Mouse (Mus musculus): ENCODE results near the gene Fam90a1b.
"Not testable (repeated sequence)": the region's sequence is repeated elsewhere in the genome, so short reads cannot be mapped to it uniquely, and the experiment has no call there.

The Fam90a1b gene

GRCm38 (mm10) chrX:94366670-94367241, at the start of gene Fam90a1b, which contains the start of gene Apoo:
Fam90a1b (minus strand) TSS chrX:94366777.
Apoo (plus strand) TSS chrX:94367117.
- DNase-seq (ENCODE audit: low spot score) = peak; percentile 95

DNA sequence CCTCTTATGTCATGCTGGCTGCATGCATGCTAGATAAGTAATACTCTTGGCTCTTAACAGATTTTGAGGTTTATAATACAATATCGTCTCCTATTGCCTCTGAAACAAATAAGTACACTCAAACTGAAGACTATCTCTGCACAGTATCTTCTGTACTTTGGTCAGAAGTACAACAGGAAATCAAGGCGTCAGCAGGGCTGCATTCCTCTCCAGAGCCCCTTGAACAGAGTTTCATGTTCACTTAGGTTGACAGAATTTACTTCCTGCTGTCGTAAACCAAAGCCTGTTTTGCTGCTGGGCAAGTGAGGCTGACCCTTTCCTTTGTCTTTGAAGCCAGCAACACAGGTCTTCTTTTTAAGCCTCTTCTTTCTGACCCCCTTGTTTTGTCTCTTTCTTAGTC, 42.4 kb upstream of the Fam90a1b start:
- DNase-seq (ENCODE audit: low spot score) = no peak

GRCm38 (mm10) chrX:94378734-94379133, 12.2 kb upstream of the Fam90a1b start:
- DNase-seq (ENCODE audit: low spot score) = no peak

- no peak for DNase-seq (ENCODE audit: low spot score)
Observed at GRCm38 (mm10) chrX:94367248-94367647, 671 bp upstream of the Fam90a1b start.

DNA sequence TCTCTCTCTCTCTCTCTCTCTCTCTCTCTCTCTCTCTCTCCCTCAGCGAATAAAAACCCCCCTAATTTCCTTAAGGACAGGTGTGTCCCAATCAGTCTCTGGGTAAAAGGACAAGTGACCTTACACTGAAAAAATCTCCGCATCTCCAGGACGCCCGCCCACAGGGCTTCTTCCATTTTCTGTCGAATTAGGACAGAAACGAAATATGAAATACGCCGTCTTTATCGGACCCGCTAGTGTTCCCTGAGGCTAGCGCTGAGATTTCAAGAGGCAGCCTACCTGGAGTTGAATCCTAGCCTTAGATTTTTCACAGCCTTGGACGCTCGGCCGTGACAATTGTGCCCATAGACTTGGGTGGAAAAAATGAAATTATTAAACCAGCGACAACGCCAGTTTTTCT, 548 bp downstream of the Fam90a1b start:
- peak; percentile 7 for DNase-seq (ENCODE audit: low spot score)

GRCm38 (mm10) chrX:94365381-94365925, 1.1 kb downstream of the Fam90a1b start:
- no peak for DNase-seq (ENCODE audit: low spot score)

DNA sequence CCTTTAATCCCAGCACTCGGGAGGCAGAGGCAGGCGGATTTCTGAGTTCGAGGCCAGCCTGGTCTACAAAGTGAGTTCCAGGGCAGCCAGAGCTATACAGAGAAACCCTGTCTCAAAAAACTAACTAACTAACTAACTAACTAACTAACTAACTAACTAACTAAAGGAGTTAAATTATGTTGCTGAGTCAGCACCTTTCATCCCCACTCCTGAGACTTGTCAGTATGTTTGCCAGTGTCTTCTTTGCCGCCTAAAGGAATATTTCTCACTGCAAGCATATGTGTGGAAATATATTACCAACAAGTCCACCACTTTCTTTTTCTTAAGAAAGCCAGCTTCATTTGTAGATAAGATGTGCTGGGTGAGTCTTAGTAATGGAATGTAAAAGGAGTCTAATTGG, 22.9 kb downstream of the Fam90a1b start:
- DNase-seq (ENCODE audit: low spot score) = not testable (repeated sequence)

DNA sequence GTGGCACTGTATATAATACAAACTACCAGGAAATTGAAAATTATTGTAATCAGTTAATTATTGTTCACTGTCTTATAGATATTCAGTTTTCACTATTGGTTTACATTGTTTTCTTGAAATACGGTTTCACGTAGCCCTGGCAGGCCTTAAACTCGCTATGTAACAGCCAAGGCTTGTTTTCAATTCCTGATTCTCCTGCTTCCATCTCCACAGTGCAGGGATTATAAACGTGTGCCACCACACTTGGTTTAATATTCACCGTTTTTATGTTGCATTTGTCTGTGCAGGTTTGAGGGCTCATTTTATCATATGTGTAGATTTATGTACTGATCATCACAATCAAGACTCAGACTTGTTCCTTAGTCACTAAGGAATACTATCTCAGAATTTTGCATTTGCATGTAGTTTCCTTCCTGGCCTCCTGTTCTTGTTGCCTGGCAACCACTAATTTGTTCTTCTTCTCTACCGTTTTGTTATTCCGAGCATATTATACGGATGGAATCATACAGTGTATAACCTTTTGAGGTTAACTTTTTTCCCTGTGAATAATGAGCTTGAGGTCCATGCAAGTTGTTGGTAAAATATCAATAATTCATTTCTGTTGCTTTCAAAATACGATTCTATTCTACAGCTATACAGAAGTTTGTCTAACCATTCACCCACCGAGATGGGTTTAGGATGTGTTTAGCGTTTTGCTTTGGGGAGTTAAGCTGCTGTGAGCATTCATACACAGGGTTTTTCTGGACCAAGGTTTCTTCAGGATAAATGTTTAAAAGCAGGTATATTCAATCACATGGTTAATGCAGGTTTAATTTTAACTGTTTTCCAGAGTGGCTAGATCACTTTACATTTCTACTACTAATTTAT, 45.3 kb downstream of the Fam90a1b start:
- no peak for DNase-seq (ENCODE audit: low spot score)
